Mouse (Mus musculus): ENCODE data around the gene Ypel2. TPM values are rescaled to one million over a fixed set of nuclear protein-coding genes. Genes with fewer than 3 reads are reported as not detected.

Ypel2 gene
- polyA plus RNA-seq, 1 experiment from 2014 or later = 1.2 TPM

DNA sequence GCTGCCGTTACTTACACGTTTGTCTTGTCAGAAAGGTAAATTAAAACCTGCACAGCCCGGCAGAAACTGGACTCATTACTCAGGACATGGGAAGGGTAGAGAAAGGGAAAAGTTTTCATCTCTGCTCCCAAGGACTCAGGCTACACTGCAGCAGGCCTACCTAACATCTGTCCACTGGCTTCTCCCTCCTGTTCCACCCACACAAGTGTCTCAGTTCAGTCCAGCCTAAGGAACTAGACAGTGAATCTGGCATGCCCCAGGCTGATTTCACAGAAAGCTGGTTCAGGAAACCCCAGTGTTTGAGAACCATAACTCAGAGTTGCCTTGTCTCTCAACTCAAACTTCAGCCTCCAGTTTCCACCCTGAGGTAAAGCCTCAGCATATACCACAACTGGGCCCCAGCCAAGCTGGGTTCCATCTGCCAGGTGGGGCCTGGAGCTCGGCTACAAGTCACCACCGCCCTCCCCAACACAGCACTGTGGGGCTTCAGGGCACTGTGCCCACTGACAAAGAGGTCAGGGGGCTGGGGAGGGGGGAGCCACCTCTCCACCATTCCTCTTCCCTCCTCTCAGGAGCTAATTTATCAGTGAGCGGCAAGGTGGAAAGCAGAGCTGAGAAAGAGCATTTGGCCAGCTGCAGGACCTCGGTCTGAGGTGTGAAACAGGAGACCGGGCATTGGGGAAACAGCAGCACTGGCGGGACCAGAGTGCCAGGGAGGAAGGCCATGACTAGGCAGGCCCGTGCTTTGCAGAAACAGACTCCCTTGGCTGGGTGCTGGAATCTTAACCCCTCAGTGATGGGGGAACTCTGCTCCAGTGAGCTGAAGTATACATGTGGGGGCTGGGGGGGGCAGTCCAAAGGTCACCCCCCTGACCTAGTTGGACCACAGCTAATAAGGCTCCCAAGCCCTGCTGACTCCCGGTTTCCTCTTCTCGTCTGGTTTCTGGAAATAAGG is 34.5 kb downstream of the Ypel2 start:
- H3K27ac ChIP-seq = peak overlapping the region; percentile 63
- no peak for ATAC-seq (ENCODE audit: low read depth)
- H3K27me3 ChIP-seq = no peaks in the 10 kb centered on the region
- no peak for DNase-seq
- no peak overlapping the region for H3K9ac ChIP-seq
- no peak overlapping the region for H3K4me2 ChIP-seq
- H3K36me3 ChIP-seq = no peaks in the 10 kb centered on the region
- peaks cover 85% of the 10 kb centered on the region for H3K4me1 ChIP-seq (replicated peaks)
- no peaks in the 10 kb centered on the region for H3K9me3 ChIP-seq (replicated peaks)
- 55% methylated on average over 12 of the region's 12 CpGs for WGBS (ENCODE audit: insufficient replicate concordance)
- no peak overlapping the region for H3K4me3 ChIP-seq (replicated peaks)

DNA sequence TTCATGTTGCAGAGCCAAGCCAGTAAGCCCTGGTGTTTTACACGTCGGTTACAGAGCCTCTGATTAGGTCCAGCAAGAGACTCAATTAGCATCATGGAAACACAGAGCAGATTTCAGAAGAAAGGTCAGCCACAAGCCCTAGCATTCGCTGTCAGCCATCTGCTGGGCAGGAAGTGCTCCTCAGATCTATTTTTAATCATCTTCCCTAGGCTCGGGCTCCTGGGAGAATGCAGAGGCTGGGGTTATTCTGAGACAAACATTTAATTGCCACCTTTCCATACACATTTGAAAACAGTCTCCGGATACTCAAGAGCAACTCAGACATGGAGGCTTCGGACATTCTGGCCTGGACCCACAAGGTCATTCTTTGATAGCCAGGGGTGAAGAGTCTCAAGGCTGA is 35.3 kb downstream of the Ypel2 start:
- H3K27ac ChIP-seq = peak overlapping the region; percentile 63; the same call in 1 of the 2 replicates
- 33% methylated on average over 6 of the region's 6 CpGs for WGBS (ENCODE audit: insufficient replicate concordance)
- DNase-seq = no peak

DNA sequence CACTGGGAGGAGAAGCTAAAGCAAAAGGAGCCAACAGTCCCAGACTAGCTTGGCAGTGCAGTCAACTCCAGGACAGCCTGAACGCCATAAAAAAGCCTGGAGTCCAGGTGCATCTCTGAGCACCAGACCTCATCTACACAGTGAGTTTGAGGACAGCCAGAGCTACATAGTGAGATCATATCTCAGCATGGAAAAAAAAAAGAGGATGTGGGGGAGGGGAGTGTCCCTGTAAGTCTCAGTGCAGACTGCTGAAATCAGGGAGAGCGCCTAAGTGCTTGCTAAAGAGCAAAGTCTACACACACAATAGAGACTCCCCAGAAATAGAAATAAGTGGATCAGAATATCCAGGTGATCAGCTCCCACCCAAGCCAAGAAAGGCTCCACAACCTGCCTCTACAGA is 37.1 kb downstream of the Ypel2 start:
- H3K36me3 ChIP-seq = no peaks in the 10 kb centered on the region
- H3K9me3 ChIP-seq (replicated peaks) = no peaks in the 10 kb centered on the region
- no peak overlapping the region for H3K4me3 ChIP-seq (replicated peaks)
- H3K27ac ChIP-seq = no peak overlapping the region
- H3K9ac ChIP-seq = no peak overlapping the region
- ATAC-seq (ENCODE audit: low read depth) (no peak), DNase-seq (no peak)
- H3K4me1 ChIP-seq (replicated peaks) = peaks cover 72% of the 10 kb centered on the region
- H3K27me3 ChIP-seq = no peaks in the 10 kb centered on the region
- no peak overlapping the region for H3K4me2 ChIP-seq
- 36% methylated on average over 2 of the region's 2 CpGs for WGBS (ENCODE audit: insufficient replicate concordance)

More for the DNA sequence above, 35.3 kb downstream of the Ypel2 start:
- no peak for ATAC-seq (ENCODE audit: low read depth)
- H3K4me1 ChIP-seq (replicated peaks) = peaks cover 78% of the 10 kb centered on the region
- no peak overlapping the region for H3K9ac ChIP-seq
- H3K36me3 ChIP-seq = no peaks in the 10 kb centered on the region
- no peak overlapping the region for H3K4me2 ChIP-seq
- H3K27me3 ChIP-seq = no peaks in the 10 kb centered on the region
- H3K4me3 ChIP-seq (replicated peaks) = no peak overlapping the region
- H3K9me3 ChIP-seq (replicated peaks) = no peaks in the 10 kb centered on the region

DNA sequence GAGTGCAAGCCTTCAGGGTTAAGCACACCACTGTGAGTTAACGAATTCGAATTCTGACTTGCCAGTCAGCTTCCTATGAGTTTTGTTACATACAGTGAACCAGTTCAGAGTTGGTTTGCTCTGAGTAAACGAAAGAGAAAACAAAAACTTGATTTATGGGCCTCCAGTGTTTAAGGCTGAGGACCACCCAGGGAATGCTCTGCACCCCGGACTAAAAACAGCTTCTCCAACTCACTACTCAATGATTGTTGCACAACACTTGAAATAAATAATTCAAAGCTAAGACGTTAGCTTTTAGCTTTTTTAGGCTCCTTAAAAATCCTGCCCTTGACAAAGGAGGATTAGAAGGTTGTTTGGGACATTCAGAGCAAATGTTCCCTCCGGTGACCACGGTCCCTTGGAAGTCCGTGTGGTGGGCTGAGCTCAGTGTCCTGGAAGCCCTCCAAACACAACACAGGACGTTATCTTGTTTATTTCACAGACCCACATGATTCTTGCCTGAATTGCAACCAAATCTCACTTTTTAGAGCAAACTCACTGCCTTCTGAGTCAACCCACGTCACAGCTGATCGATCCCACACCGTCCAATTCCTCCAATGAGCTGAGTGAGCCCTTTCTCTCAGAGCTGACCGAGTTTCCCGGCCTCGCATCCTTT is 38.8 kb downstream of the Ypel2 start:
- Histone ChIP-seq H3K9ac (no peak overlapping the region), H3K27ac (no peak overlapping the region), H3K4me1 (replicated peaks) (peaks cover 55% of the 10 kb centered on the region), H3K4me2 (no peak overlapping the region), H3K27me3 (no peaks in the 10 kb centered on the region), H3K36me3 (no peaks in the 10 kb centered on the region), H3K9me3 (replicated peaks) (no peaks in the 10 kb centered on the region), H3K4me3 (replicated peaks) (no peak overlapping the region)
- 70% methylated on average over 15 of the region's 15 CpGs for WGBS (ENCODE audit: insufficient replicate concordance)
- ATAC-seq (ENCODE audit: low read depth) (no peak), DNase-seq (no peak)

DNA sequence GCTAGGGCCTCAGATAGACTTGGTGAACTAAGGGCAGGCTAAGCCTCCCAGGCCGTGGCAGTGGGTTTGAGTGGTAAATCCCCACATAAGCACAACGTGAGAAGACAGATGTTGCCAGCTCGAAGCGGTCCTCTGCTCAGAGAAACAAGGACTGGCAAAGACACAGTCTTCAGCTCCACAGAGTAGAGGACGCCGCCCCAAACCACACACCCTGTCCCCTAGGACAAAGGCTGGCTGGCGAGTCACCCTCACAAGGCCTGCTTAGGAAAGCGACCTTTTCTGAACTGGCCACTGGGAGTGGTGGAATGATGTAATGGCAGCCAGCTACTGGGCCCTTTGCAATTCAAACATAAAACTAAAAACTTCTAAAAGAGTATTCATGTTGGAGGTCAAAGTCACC is 40.4 kb downstream of the Ypel2 start:
- 64% methylated on average over 8 of the region's 8 CpGs for WGBS (ENCODE audit: insufficient replicate concordance)
- H3K36me3 ChIP-seq = no peaks in the 10 kb centered on the region
- DNase-seq = no peak
- no peak overlapping the region for H3K27ac ChIP-seq
- H3K4me2 ChIP-seq = no peak overlapping the region
- H3K4me3 ChIP-seq (replicated peaks) = no peak overlapping the region
- H3K9ac ChIP-seq = no peak overlapping the region
- peaks cover 39% of the 10 kb centered on the region for H3K4me1 ChIP-seq (replicated peaks)
- no peaks in the 10 kb centered on the region for H3K9me3 ChIP-seq (replicated peaks)
- no peaks in the 10 kb centered on the region for H3K27me3 ChIP-seq
- no peak for ATAC-seq (ENCODE audit: low read depth)

DNA sequence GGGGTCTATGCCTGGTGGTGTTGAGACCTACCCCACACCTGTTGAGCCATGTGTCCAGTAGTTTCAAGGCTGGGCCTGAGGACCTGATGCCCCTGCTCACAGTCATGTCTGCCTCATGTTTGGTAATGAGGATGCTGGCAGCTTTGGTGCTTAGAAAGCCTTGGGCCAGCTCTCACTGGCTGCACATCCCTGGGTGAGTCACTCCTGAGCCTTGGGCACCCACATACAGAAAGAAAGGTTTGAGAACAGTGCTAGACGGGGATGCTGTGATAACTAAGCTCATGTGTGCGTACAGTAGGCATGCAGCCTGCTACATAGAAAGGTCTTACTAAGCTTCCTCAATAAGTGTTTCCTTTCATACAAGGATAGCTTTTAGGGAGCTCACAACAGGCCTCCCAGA is 40.8 kb downstream of the Ypel2 start:
- ATAC-seq (ENCODE audit: low read depth) = no peak
- Histone ChIP-seq H3K9ac (no peak overlapping the region), H3K9me3 (replicated peaks) (no peaks in the 10 kb centered on the region), H3K27ac (no peak overlapping the region), H3K4me2 (no peak overlapping the region), H3K36me3 (no peaks in the 10 kb centered on the region), H3K27me3 (no peaks in the 10 kb centered on the region), H3K4me3 (replicated peaks) (no peak overlapping the region), H3K4me1 (replicated peaks) (peaks cover 35% of the 10 kb centered on the region)
- DNase-seq = no peak
- WGBS (ENCODE audit: insufficient replicate concordance) = 66% methylated on average over 2 of the region's 2 CpGs

DNA sequence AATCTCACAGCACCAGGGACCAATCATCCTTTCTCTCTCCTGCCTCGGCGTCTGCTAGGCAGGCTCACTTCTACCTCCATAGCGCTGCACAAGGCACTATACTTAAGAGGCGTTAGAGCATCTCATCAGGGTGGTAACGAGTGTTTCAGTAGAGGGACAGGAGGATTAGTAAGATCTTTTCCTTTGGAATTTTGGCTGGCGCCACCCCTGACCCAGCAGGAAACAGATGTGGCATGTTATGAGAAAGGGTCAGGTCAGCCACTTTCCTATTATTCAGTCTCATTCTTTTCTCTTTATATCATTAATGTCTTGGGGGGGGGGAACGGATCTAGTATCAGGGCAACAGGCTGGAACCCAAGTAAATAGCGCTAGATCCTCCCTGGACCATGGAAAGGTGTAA is 41.8 kb downstream of the Ypel2 start:
- Histone ChIP-seq H3K4me3 (replicated peaks) (no peak overlapping the region), H3K36me3 (no peaks in the 10 kb centered on the region), H3K9ac (no peak overlapping the region), H3K4me1 (replicated peaks) (peaks cover 31% of the 10 kb centered on the region), H3K9me3 (replicated peaks) (no peaks in the 10 kb centered on the region), H3K4me2 (no peak overlapping the region), H3K27ac (no peak overlapping the region), H3K27me3 (no peaks in the 10 kb centered on the region)
- 76% methylated on average over 8 of the region's 8 CpGs for WGBS (ENCODE audit: insufficient replicate concordance)
- no peak for ATAC-seq (ENCODE audit: low read depth)
- DNase-seq = no peak

DNA sequence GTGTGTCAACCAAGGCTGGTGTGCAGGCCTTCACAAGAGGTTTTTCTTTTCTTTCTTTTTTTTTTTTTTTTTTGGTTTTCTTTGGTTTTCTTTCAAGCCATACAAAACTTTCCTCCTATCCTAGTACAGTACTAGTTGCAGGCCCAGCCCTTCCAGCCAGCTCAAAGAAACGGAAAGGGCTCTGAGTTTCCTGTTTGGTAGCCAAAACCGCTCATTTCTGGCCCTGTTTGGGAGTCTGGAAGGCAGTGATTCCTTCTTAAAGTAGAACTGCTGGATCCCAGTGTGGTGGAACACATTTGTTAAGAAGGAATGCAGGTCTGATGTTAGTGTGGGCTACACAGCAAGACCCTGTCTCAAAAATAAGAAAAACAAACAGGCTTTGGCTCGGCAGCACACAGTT is 43.0 kb downstream of the Ypel2 start:
- no peak overlapping the region for H3K4me3 ChIP-seq (replicated peaks)
- H3K36me3 ChIP-seq = no peaks in the 10 kb centered on the region
- no peaks in the 10 kb centered on the region for H3K27me3 ChIP-seq
- ATAC-seq (ENCODE audit: low read depth) (no peak), DNase-seq (no peak)
- H3K9me3 ChIP-seq (replicated peaks) = no peaks in the 10 kb centered on the region
- WGBS (ENCODE audit: insufficient replicate concordance) = 46% methylated on average over 3 of the region's 3 CpGs
- H3K4me1 ChIP-seq (replicated peaks) = peaks cover 23% of the 10 kb centered on the region
- no peak overlapping the region for H3K9ac ChIP-seq
- H3K27ac ChIP-seq = no peak overlapping the region
- no peak overlapping the region for H3K4me2 ChIP-seq

DNA sequence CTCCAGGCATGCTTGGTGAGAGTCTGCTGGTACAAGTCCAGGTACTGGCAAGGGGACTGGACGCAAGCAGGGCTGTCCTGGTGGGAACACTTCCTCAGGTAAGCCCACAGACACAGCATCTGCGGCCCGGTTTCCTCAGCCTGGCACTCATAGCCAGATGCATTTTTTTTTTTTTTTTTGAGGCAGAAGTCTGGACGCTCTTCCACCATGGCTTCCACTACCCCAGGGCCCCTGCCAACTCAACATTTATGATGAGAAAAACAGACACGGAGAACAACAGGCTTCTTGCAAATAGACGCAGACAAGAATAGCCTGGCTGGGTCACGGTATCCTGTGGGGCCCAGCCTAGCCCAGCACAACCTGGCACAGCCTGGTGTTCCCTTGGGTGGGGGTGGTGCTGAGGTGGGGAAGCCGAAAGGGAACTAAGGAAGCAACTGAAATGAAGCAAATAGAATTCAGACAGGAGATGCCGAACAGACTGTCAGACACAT is 43.5 kb downstream of the Ypel2 start:
- DNase-seq = no peak
- WGBS (ENCODE audit: insufficient replicate concordance) = 57% methylated on average over 9 of the region's 9 CpGs

DNA sequence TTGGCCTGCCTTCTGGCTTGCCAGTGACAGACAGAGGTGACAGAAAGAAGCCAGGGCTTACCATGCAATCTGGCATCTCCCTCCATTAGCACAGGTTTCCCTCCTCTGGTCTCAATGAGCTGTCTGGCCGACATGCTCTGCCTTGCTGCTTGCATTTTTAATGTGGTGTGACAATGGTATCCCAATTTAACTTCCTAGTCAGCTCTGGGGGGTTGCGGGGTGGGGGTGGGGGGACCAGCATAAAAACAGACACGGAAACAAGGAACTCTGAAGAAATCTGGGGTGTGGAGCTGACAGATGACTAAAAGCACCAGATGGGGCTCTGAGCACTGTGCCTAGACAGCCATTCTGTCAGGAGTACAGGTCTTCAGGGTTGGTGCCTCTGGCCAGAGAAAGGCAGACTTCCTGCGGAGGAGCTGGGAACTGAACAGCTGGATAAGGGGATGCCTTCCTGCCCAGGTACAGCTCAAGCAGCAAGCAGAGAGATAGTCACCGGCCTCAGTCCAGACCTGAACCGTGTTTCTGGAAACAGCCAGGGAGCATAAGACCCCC is 46.8 kb downstream of the Ypel2 start:
- ATAC-seq (ENCODE audit: low read depth) (no peak), DNase-seq (no peak)
- WGBS (ENCODE audit: insufficient replicate concordance) = 69% methylated on average over 6 of the region's 6 CpGs
- H3K27ac ChIP-seq = no peak overlapping the region
- no peaks in the 10 kb centered on the region for H3K36me3 ChIP-seq
- no peak overlapping the region for H3K4me3 ChIP-seq (replicated peaks)
- no peak overlapping the region for H3K4me2 ChIP-seq
- no peak overlapping the region for H3K9ac ChIP-seq
- H3K4me1 ChIP-seq (replicated peaks) = no peaks in the 10 kb centered on the region
- H3K27me3 ChIP-seq = no peaks in the 10 kb centered on the region
- H3K9me3 ChIP-seq (replicated peaks) = no peaks in the 10 kb centered on the region

More for the DNA sequence above, 43.5 kb downstream of the Ypel2 start:
- H3K4me2 ChIP-seq = no peak overlapping the region
- H3K27ac ChIP-seq = no peak overlapping the region
- H3K36me3 ChIP-seq = no peaks in the 10 kb centered on the region
- H3K9ac ChIP-seq = no peak overlapping the region
- H3K4me1 ChIP-seq (replicated peaks) = peaks cover 20% of the 10 kb centered on the region
- no peak for ATAC-seq (ENCODE audit: low read depth)
- no peak overlapping the region for H3K4me3 ChIP-seq (replicated peaks)
- H3K27me3 ChIP-seq = no peaks in the 10 kb centered on the region
- H3K9me3 ChIP-seq (replicated peaks) = no peaks in the 10 kb centered on the region

DNA sequence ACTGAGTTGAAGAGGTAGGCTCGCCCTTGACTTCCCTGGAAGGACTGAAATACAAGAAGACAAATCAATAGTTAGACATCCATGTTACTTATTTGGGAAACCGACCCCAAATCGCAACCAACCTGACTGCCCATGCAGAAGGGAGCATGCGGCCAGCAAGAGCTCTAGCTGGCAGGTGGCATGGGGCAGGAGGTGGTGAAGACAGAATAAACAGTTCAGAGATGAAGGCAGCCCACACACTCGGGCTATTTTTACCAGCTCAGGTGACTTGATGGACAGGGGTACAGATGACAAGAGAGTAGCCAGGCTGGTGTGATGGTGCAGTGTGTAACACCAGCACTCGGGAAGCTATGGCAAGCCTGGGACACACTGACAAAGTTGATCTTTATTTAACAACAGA is 47.6 kb downstream of the Ypel2 start:
- Histone ChIP-seq H3K4me1 (replicated peaks) (no peaks in the 10 kb centered on the region), H3K4me3 (replicated peaks) (no peak overlapping the region), H3K27ac (no peak overlapping the region), H3K4me2 (no peak overlapping the region), H3K9me3 (replicated peaks) (no peaks in the 10 kb centered on the region), H3K36me3 (no peaks in the 10 kb centered on the region), H3K27me3 (no peaks in the 10 kb centered on the region), H3K9ac (no peak overlapping the region)
- ATAC-seq (ENCODE audit: low read depth) (no peak), DNase-seq (no peak)
- WGBS (ENCODE audit: insufficient replicate concordance) = 67% methylated on average over 6 of the region's 6 CpGs

All from liver, embryonic 13.5 days (tissue).